Mouse (Mus musculus): ENCODE measurements around the gene Gm17949.

- TF ChIP-seq CTCF (IDR thresholded peaks at IDR 0.05) (no peak), EP300 (IDR thresholded peaks at IDR 0.05) (no peak)
Measured at GRCm38 (mm10) chr17:57003994-57004393, 7.3 kb upstream of the Gm17949 start.

Measured in lung, postnatal 0 days (tissue).